Mouse (Mus musculus) heart, embryonic 11.5 days (tissue): ENCODE results near the gene Mfap5. TPM values are rescaled to one million over a fixed set of nuclear protein-coding genes. Genes with fewer than 3 reads are reported as not detected.

Experiments
- ATAC-seq: fragments of 200-750 bp; cut with Nextera tagmentation; replicated peaks from 2 replicates; pipeline ENCODE4 v1.8.0; 2017; ENCODE audit warnings: moderate library complexity; ENCODE audit not compliant: insufficient number of reproducible peaks, low FRiP score, low TSS enrichment
- H3K27ac ChIP-seq: fragments of 300-500 bp; sonication (generic); 2 replicates; pipeline ENCODE4 v1.5.1; 2014; ENCODE audit warnings: mild to moderate bottlenecking, low read depth, low read length
- H3K27me3 ChIP-seq: fragments of 300-500 bp; sonication (generic); 2 replicates; pipeline ENCODE4 v1.6.1; 2014; ENCODE audit warnings: mild to moderate bottlenecking, low read length, mixed read lengths; ENCODE audit not compliant: control insufficient read depth, insufficient read depth
- H3K36me3 ChIP-seq: fragments of 300-500 bp; sonication (generic); 2 replicates; pipeline ENCODE4 v1.6.1; 2014; ENCODE audit warnings: mild to moderate bottlenecking, low read length, moderate library complexity, mixed read lengths; ENCODE audit not compliant: control insufficient read depth, insufficient read depth
- H3K4me1 ChIP-seq: fragments of 300-500 bp; sonication (generic); 2 replicates; pipeline ENCODE4 v1.6.1; 2014; ENCODE audit warnings: low read length; ENCODE audit not compliant: control insufficient read depth, insufficient read depth
- H3K4me2 ChIP-seq: fragments of 300-500 bp; sonication (generic); 2 replicates; pipeline ENCODE4 v1.6.1; 2014; ENCODE audit warnings: mild to moderate bottlenecking, moderate library complexity
- H3K4me3 ChIP-seq: fragments of 300-500 bp; sonication (generic); 2 replicates; pipeline ENCODE4 v1.5.1; 2014; ENCODE audit warnings: low read depth, low read length
- H3K9ac ChIP-seq: fragments of 300-500 bp; sonication (generic); 2 replicates; pipeline ENCODE4 v1.6.1; 2014; ENCODE audit warnings: mild to moderate bottlenecking, low read depth, low read length, moderate library complexity
- H3K9me3 ChIP-seq: fragments of 300-500 bp; sonication (generic); replicated peaks from 2 replicates; pipeline ENCODE4 v1.6.1; 2016; ENCODE audit warnings: low read length; ENCODE audit not compliant: control insufficient read depth
- WGBS: fragments of 180-500 bp; shearing (Covaris S2); extraction: QIAGEN DNeasy Blood & Tissue Kit; methylation state at CpG from one replicate; pipeline ENCODE4 v1.1.7; 2014; ENCODE audit not compliant: insufficient replicate concordance; 5-methylcytosine and 5-hydroxymethylcytosine counted together
- polyA plus RNA-seq: library from polyadenylated mRNA; unstranded; fragments of >200 nt; fragmentation: Nextera tagmentation; extraction: Ambion mirVana; gene quantifications from 2 replicates; pipeline ENCODE4 v1.2.1, GENCODE M21; 2014

Gene Mfap5
- polyA plus RNA-seq, 1 experiment from 2014 or later = 5.4 TPM

DNA sequence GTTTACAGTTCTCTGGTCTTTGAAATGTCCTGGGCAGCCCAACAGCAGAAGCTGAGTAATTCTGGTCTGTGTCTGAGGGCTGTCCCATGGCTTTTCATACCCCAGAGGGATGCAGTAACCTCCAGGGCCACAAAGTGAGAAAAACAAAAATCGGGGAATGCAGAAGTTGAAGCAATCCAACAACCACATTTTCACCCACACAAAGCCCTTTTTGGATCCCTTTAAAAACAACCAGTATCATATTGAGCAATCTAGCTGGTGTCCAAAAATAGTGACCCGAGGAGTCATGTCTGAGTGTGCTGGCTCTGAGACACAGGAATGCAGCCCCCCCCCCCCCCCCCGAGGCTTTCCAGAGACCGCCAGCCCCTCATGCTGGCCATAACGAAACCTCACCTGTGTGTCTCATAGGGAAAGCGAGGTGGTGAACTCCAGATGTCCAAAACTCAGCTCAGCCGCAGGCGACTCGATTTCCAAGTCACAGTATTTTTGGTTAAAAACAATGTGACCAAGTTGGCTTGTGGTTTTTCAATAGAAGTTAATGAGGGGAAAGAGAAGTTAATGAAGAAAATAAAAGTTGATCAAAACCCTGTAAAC lies 39.7 kb downstream of the Mfap5 start:
- WGBS = 64% methylated on average over 9 of the region's 9 CpGs
- no peaks in the 10 kb centered on the region for H3K36me3 ChIP-seq
- no peak for ATAC-seq

DNA sequence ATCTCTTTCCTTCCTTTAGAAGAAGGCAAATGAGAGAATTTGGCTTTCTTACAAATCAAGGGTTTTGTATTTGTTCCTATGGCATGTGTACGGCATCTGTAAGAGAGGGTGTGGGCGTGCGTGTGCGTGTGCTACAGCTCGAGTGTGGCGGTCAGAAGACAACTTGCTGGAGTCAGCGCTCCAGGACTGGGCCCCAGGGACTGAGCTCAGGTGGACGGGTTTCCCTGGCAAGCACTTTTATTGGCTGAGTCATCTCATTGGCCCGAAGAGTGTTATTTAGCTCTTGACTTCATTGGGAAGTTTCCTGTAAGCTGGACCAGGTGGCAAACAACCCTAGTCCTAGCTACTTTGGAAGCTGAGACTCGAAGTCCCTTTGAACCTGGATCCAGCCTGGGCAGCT lies 40.3 kb downstream of the Mfap5 start:
- no peak overlapping the region for H3K9ac ChIP-seq
- H3K4me1 ChIP-seq = no peaks in the 10 kb centered on the region; the same call in 1 of the 2 replicates
- H3K4me3 ChIP-seq = no peak overlapping the region
- no peak for ATAC-seq
- no peak overlapping the region for H3K4me2 ChIP-seq
- H3K27me3 ChIP-seq = no peaks in the 10 kb centered on the region
- no peak overlapping the region for H3K27ac ChIP-seq
- H3K9me3 ChIP-seq = no peaks in the 10 kb centered on the region
- H3K36me3 ChIP-seq = no peaks in the 10 kb centered on the region
- 80% methylated on average over 10 of the region's 10 CpGs for WGBS

More for the DNA sequence above, 39.7 kb downstream of the Mfap5 start:
- Histone ChIP-seq H3K9me3 (no peaks in the 10 kb centered on the region), H3K9ac (no peak overlapping the region), H3K27ac (no peak overlapping the region), H3K4me1 (no peaks in the 10 kb centered on the region; the same call in 1 of the 2 replicates), H3K4me2 (no peak overlapping the region), H3K27me3 (no peaks in the 10 kb centered on the region), H3K4me3 (no peak overlapping the region)

DNA sequence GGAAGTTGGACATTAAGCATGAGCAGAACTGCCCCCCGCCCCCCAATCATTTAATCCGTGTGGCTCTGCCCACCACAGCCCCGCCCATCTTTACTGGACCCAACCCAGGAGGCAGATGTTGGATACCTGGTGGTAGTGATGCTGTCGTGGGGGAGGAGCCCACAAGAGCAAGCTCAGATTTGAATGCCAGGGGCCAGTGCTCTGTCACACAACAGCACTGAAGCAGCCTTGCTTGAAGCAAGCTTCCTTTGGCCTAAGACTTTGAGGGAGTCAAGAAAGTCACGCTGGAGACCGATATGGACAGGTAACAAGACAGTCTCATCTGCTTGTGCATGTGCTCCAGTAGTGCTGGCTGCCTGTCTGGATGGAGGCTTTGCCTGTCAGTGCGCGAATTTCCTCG lies 48.0 kb downstream of the Mfap5 start, which contains the start of gene Aicda:
TSS of gene Aicda (plus strand) at position 196 of the 400 bp plus-strand sequence.
- no peak for ATAC-seq
- Histone ChIP-seq H3K27ac (no peak within 1 kb of the TSS), H3K27me3 (no peaks in the 10 kb centered on the region), H3K9ac (no peak within 1 kb of the TSS), H3K36me3 (no peaks in the 10 kb centered on the region), H3K4me2 (no peak within 1 kb of the TSS), H3K9me3 (no peaks in the 10 kb centered on the region), H3K4me1 (peaks cover 8% of the 10 kb centered on the region; the same call in 1 of the 2 replicates), H3K4me3 (no peak within 1 kb of the TSS)
- WGBS = 53% methylated on average over 9 of the region's 9 CpGs

DNA sequence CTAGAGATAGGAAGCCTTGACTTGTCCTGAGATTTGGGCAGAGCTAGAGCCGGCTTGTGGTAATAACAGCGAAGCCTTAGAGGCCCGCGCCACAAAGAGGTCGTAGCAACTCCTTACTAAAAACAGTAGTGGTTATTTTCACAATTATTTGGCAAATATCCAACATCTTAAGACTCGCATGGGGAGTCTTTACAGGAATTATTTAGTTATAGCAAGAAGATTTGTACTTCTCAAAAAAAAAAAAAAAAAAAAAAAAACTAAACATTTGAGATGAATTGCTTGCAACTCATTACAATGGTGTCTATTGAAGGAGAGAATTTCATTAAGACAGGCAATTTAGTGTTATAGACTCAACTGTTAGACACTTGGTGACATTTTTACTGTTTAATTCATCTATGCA lies 48.5 kb downstream of the Mfap5 start:
- H3K4me2 ChIP-seq = no peak overlapping the region
- peaks cover 8% of the 10 kb centered on the region; the same call in 1 of the 2 replicates for H3K4me1 ChIP-seq
- no peak for ATAC-seq
- H3K27me3 ChIP-seq = no peaks in the 10 kb centered on the region
- H3K9ac ChIP-seq = no peak overlapping the region
- no peak overlapping the region for H3K27ac ChIP-seq
- no peaks in the 10 kb centered on the region for H3K36me3 ChIP-seq
- H3K9me3 ChIP-seq = no peaks in the 10 kb centered on the region
- no peak overlapping the region for H3K4me3 ChIP-seq
- WGBS = 72% methylated on average over 6 of the region's 6 CpGs

DNA sequence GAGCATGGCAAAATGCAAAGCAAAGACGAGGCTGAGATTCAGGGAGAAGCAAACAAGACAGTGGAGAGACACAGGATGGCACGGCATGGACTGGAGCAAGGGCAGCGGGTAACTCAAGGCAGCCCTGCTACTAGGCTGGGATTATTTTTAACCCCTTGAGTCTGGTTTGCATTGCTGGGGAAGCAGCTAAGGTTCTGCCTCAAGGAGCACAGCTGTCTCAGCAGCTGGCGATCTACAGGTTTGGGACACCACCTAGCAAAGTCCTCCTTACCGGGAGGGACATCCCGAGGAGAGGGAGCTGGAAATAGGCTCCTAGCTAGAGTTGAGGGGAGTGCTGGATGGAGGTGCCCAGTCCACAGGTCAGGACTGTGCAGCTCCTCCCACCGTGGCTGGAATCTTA lies 49.6 kb downstream of the Mfap5 start:
- WGBS = 21% methylated on average over 7 of the region's 7 CpGs
- no peaks in the 10 kb centered on the region for H3K36me3 ChIP-seq
- H3K4me3 ChIP-seq = no peak overlapping the region
- no peaks in the 10 kb centered on the region for H3K27me3 ChIP-seq
- no peak overlapping the region for H3K9ac ChIP-seq
- H3K4me1 ChIP-seq = peaks cover 8% of the 10 kb centered on the region; the same call in 1 of the 2 replicates
- no peak overlapping the region for H3K4me2 ChIP-seq
- H3K27ac ChIP-seq = no peak overlapping the region
- ATAC-seq = no peak
- H3K9me3 ChIP-seq = no peaks in the 10 kb centered on the region

DNA sequence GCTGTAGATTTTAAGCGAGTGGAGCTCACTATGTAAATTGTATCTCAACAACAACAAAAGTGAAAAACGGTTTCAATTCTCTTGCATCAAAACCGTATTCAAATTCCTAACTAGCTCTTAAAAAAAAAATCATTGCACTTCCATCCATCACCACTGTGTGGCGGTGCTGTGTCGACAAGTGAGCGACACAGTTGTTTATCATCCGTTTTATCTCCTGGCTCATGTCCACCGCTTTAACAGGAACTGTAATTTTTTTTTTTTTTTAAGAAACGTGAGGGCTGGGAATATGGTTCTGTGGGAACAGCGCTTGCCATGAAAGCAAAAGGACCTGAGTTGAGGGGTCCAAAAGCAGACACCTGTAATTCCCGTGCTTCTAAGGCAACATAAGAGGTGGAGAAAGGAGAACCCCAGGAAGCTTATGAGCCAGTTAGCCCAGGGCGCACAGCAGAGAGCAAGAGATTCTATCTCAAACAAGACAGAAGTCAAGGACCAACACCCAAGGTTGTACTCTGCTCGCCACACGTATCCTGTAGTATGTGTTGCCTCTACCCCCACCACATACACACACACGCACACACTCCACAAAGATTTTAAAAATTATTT lies 51.4 kb downstream of the Mfap5 start:
- peak overlapping the region; percentile 15; the same call in 1 of the 2 replicates for H3K4me2 ChIP-seq
- H3K27me3 ChIP-seq = no peaks in the 10 kb centered on the region
- H3K9ac ChIP-seq = no peak overlapping the region
- H3K27ac ChIP-seq = no peak overlapping the region
- ATAC-seq = no peak
- H3K9me3 ChIP-seq = no peaks in the 10 kb centered on the region
- WGBS = 24% methylated on average over 15 of the region's 15 CpGs
- peaks cover 8% of the 10 kb centered on the region; the same call in 1 of the 2 replicates for H3K4me1 ChIP-seq
- H3K36me3 ChIP-seq = no peaks in the 10 kb centered on the region
- no peak overlapping the region for H3K4me3 ChIP-seq

DNA sequence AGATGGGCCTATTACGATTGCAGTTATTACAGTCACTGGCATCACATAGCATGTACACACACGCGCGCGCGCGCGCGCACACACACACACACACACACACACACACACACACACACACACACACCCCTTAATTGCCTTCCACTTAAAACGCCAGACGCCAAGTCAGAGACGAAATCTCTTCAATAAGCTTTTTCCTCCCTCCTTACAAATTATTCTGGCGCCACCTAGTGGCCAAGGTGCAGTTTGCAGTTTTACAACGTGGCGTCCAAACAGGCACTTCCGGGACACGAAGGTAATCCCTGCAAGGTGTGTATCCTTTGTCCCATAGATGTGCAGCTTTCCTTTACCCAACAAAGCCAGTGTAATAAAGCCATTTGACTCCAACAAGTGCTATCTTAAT lies 54.8 kb downstream of the Mfap5 start:
- 13% methylated on average over 17 of the region's 17 CpGs for WGBS
- Histone ChIP-seq H3K9ac (no peak overlapping the region), H3K36me3 (no peaks in the 10 kb centered on the region)

DNA sequence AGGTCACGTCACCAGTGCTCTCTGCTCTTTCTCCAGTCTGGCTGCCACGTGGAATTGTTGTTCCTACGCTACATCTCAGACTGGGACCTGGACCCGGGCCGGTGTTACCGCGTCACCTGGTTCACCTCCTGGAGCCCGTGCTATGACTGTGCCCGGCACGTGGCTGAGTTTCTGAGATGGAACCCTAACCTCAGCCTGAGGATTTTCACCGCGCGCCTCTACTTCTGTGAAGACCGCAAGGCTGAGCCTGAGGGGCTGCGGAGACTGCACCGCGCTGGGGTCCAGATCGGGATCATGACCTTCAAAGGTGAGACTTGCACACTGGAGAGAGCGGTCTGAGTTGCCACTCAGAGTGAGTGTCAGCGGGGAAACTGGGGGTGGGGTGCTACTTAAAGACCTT lies 55.4 kb downstream of the Mfap5 start:
- no peaks in the 10 kb centered on the region for H3K9me3 ChIP-seq
- no peak overlapping the region for H3K27ac ChIP-seq
- 77% methylated on average over 20 of the region's 20 CpGs for WGBS
- H3K9ac ChIP-seq = no peak overlapping the region
- H3K36me3 ChIP-seq = no peaks in the 10 kb centered on the region
- ATAC-seq = peak; percentile 31; the same call in 1 of the 2 replicates
- H3K4me2 ChIP-seq = no peak overlapping the region; the same call in 1 of the 2 replicates
- H3K27me3 ChIP-seq = peaks cover 4% of the 10 kb centered on the region; the same call in 1 of the 2 replicates
- no peak overlapping the region for H3K4me3 ChIP-seq
- no peaks in the 10 kb centered on the region for H3K4me1 ChIP-seq

More for the DNA sequence above, 54.8 kb downstream of the Mfap5 start:
- peaks cover 4% of the 10 kb centered on the region; the same call in 1 of the 2 replicates for H3K4me1 ChIP-seq
- ATAC-seq = no peak; the same call in 1 of the 2 replicates
- no peak overlapping the region for H3K27ac ChIP-seq
- peaks cover 4% of the 10 kb centered on the region; the same call in 1 of the 2 replicates for H3K27me3 ChIP-seq
- H3K4me3 ChIP-seq = no peak overlapping the region
- H3K9me3 ChIP-seq = no peaks in the 10 kb centered on the region
- H3K4me2 ChIP-seq = peak overlapping the region; percentile 42
